ENCODE assay signal across 9 mouse cellular contexts in genomic region chr8:126909371-126909802, GRCm38 (mm10). TPM values are rescaled to one million over a fixed set of nuclear protein-coding genes. Genes with fewer than 3 reads are reported as not detected.
A peak's percentile ranks its signal among the peaks of the same experiment; 100 is the strongest.
DNase-seq lines count a peak whose midpoint lies in the region; ATAC-seq and TF ChIP-seq lines count a peak whose summit lies in the region.
"Had no signal": no experiment of that assay in that cellular context is flagged by ENCODE, and none has a peak within 500 bp of the region (broad histone marks: within the 10 kb centered on the region; RNA-seq: fewer than 3 reads in every experiment).

No protein-coding gene starts in this region.

- no peak overlapping the region for H3K27ac ChIP-seq in midbrain, postnatal 0 days (ENCODE audit: low read depth, low read length)
- no peak overlapping the region for H3K27ac ChIP-seq in midbrain, embryonic 15.5 days
- H3K27ac ChIP-seq: midbrain, embryonic 12.5 days had no signal

- H3K9me3 ChIP-seq in midbrain, postnatal 0 days (ENCODE audit: low read length), result no peaks in the 10 kb centered on the region
- H3K9me3 ChIP-seq in midbrain, embryonic 15.5 days, result no peaks in the 10 kb centered on the region
- H3K9me3 ChIP-seq: G1E; midbrain, embryonic 12.5 days had no signal

- 81% methylated on average over 10 of the region's 10 CpGs for WGBS in midbrain, postnatal 0 days
- WGBS in midbrain, embryonic 15.5 days, result 88% methylated on average over 10 of the region's 10 CpGs

- ATAC-seq in midbrain, postnatal 0 days (ENCODE audit: low FRiP score), result no peak
- no peak for ATAC-seq in midbrain, embryonic 15.5 days (replicated peaks)
- ATAC-seq in granulocyte monocyte progenitor cell, adult 5-6 weeks (replicated peaks; ENCODE audit: poor library complexity, severe bottlenecking), result peak; percentile 30
- ATAC-seq in megakaryocyte, adult 5-6 weeks (ENCODE audit: poor library complexity, severe bottlenecking), result no peak

- no peak overlapping the region for H3K4me3 ChIP-seq in midbrain, postnatal 0 days (ENCODE audit: low read depth, low read length)
- no peak overlapping the region for H3K4me3 ChIP-seq in midbrain, embryonic 15.5 days
- H3K4me3 ChIP-seq: midbrain, embryonic 12.5 days had no signal

- H3K36me3 ChIP-seq in midbrain, postnatal 0 days (ENCODE audit: insufficient read depth, low read length), result no peaks in the 10 kb centered on the region
- H3K36me3 ChIP-seq in midbrain, embryonic 15.5 days (replicated peaks), result no peaks in the 10 kb centered on the region
- H3K36me3 ChIP-seq: G1E; midbrain, embryonic 12.5 days had no signal

- H3K27me3 ChIP-seq in midbrain, postnatal 0 days (ENCODE audit: insufficient read depth, low read length), result no peaks in the 10 kb centered on the region; the same call in 1 of the 2 replicates
- H3K27me3 ChIP-seq in midbrain, embryonic 15.5 days (replicated peaks), result no peaks in the 10 kb centered on the region

- TF ChIP-seq CTCF in midbrain, postnatal 0 days (IDR thresholded peaks at IDR 0.05), result no peak

- H3K4me2 ChIP-seq in midbrain, postnatal 0 days (ENCODE audit: low read depth, low read length, poor library complexity, severe bottlenecking), result no peak overlapping the region
- no peak overlapping the region for H3K4me2 ChIP-seq in midbrain, embryonic 15.5 days
- H3K4me2 ChIP-seq: midbrain, embryonic 12.5 days had no signal

- H3K4me1 ChIP-seq in midbrain, postnatal 0 days (ENCODE audit: insufficient read depth, low read length), result no peaks in the 10 kb centered on the region
- peaks cover 5% of the 10 kb centered on the region; the same call in 1 of the 2 replicates for H3K4me1 ChIP-seq in midbrain, embryonic 15.5 days

- no peak overlapping the region for H3K9ac ChIP-seq in midbrain, postnatal 0 days (replicated peaks; ENCODE audit: low read length, poor library complexity, severe bottlenecking)
- H3K9ac ChIP-seq in midbrain, embryonic 15.5 days, result no peak overlapping the region
- H3K9ac ChIP-seq: midbrain, embryonic 12.5 days had no signal

- peak; percentile 40 for DNase-seq in midbrain, postnatal 0 days (ENCODE audit: low spot score)
- DNase-seq in kidney, postnatal 4 days, result peak; percentile 41 to 55
- DNase-seq in thymus, postnatal 36 days, result no peak
- no peak for DNase-seq in layer of hippocampus, adult 18-20 months (ENCODE audit: low spot score in 2 of 2)

RNA-seq across cellular contexts. Expression of gene Tomm20, which starts 36.3 kb away (rescaled TPM):
- 149 and 190 TPM in 2 replicates for total RNA-seq in midbrain, postnatal 0 days (2014; rRNA removed)
- 236 TPM in 2 replicates for polyA plus RNA-seq in midbrain, postnatal 0 days (2015; fragmentation: Nextera tagmentation; extraction: Ambion mirVana)
- polyA plus RNA-seq in midbrain, embryonic 15.5 days (2015; fragmentation: Nextera tagmentation; extraction: Ambion mirVana), result 197 and 198 TPM in 2 replicates
- 72.5 and 80.0 TPM in 2 replicates for total RNA-seq in granulocyte monocyte progenitor cell, adult 5-6 weeks (2014; fragmentation: Nextera tagmentation)
- total RNA-seq in granulocyte monocyte progenitor cell, adult 5-6 weeks (2017), result 237 and 273 TPM in 2 replicates
- total RNA-seq in layer of hippocampus, adult 18-20 months (2021), result 100 to 1,000 TPM; 214 TPM
- total RNA-seq in megakaryocyte, adult 5-6 weeks (2015), result 47.7 and 70.1 TPM in 2 replicates
- total RNA-seq in megakaryocyte, adult 5-6 weeks (2017), result 69.9 and 71.9 TPM in 2 replicates

Comparison
In these comparisons a context has a peak if more than half of its experiments do, and no peak if none do; other contexts are left out.
1. DNase-seq: peak in midbrain, postnatal 0 days (single experiment) and kidney, postnatal 4 days (2 of 2); none in thymus, postnatal 36 days (0 of 2) and layer of hippocampus, adult 18-20 months (0 of 2).